Mouse (Mus musculus): Measurements from ENCODE around the gene Tm9sf2.
"Not testable (repeated sequence)": the region's sequence is repeated elsewhere in the genome, so short reads cannot be mapped to it uniquely, and the experiment has no call there.

Gene Tm9sf2

DNA sequence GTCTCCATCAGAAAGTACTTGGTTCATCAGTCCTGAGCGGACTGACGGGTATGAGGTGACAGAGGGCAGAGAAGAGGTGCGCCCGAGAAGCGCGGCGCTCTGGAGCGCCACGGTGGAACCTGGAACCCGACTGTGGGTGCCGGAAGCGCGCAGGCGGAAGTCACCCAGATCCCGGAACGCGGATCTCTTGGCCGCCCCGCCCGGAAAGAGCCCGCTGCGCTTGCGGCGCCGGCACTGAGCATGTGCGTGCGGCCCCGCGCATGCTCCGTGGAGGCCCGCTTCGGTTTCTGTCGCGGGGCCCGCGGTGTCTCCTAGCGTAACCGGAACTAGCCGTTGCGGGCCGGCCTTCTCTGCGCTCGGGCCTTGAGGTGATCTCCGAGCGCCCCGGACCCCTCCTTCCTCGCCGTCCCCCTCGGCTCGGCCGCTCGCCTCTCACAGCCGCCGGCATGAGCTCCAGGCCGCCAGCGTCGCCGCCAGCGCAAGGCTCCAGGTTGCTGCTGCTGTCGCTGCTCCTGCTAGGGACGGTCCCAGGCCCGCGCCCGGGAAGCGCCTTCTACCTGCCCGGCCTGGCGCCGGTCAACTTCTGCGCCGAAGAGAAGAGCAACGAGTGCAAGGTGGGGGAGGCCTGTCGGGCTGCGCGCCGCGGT is at the start of gene Tm9sf2:
Gene Tm9sf2, plus strand, starts transcription at position 217 of the 647 bp plus-strand sequence.
- DNase-seq, result peak; percentile 97

GRCm38 (mm10) chr14:122057941-122058346 is 48.9 kb upstream of the Tm9sf2 start:
- DNase-seq, result no peak

DNA sequence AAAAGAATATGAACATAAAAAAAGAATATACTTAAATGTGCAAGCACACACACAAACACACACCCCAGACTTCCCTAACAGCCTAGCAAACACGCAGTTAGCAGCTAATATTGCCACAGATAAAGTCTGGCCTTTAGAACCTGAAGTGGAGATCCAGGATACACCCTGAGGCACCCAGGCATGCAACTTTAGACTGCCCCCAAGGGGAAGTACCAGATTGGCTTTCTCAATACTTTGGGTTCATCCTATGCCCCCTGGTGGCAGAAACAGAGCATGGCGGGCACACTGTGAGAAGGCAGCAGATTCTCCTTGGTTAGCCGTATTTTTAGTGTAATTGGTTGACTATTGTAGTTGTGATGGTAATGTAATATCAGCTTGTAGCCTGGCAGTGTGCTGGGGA is 46.2 kb upstream of the Tm9sf2 start:
- peak; percentile 69 for DNase-seq

- DNase-seq, result no peak
Measured at GRCm38 (mm10) chr14:122061376-122061775, 45.5 kb upstream of the Tm9sf2 start.

DNA sequence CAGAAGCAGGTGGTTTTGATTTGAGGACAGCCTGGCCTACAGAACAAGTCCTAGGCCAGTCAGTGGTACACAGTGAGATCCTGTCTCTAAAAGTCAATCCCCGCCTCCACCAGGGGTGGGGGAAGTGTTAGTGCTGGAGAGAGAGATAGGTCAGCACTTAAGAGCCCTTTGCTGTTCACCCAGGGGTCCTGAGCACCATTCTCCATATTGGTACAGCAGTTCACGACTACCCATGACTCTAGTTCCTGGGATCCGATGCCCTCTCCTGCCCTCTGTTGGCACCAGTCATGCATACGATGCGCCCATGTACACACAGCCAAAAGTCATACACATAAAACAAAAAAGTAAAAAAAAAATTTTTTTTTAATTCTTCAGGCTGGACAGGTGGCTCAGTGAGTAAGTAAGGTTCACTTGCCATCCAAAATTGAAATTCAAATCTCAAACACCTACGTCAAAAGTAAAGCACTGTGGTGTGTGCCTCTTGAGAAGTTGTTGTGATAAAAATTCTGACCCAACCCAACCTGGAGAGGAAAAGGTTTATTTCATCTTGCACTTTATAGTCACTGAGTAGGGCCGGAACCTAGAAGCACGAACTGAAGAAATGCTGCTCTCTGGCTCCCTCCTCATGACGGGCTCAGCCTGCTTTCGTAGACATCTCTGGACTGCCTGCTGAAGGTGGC is 44.3 kb upstream of the Tm9sf2 start:
- DNase-seq, result no peak

- no peak for DNase-seq
Measured at GRCm38 (mm10) chr14:122063599-122063998, 43.2 kb upstream of the Tm9sf2 start.

- peak; percentile 42 for DNase-seq
Measured at GRCm38 (mm10) chr14:122064519-122064918, 42.3 kb upstream of the Tm9sf2 start.

- no peak for DNase-seq
Measured at GRCm38 (mm10) chr14:122066243-122066642, 40.6 kb upstream of the Tm9sf2 start.

DNA sequence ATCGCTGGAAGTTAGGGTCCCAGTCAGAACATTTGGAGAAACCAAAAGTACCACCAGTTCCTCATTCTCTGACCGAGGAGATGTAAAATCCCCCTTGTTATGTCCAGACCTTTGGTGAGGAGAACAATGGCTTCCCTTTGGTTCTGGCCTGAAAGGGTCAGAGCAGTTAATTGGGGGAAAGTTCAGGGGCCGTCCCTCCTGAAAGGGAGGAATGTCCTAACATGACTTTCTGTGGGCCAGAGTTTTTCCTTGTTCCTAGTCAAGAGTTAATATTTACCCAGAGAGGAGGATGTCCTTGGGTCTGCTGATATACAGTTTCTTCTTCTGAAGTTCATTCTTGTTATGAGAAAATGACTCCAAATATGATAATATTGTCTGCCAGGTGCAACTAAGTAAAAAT is 38.8 kb upstream of the Tm9sf2 start:
- not testable (repeated sequence) for DNase-seq

GRCm38 (mm10) chr14:122068801-122069695 is 37.8 kb upstream of the Tm9sf2 start:
- DNase-seq, result no peak

DNA sequence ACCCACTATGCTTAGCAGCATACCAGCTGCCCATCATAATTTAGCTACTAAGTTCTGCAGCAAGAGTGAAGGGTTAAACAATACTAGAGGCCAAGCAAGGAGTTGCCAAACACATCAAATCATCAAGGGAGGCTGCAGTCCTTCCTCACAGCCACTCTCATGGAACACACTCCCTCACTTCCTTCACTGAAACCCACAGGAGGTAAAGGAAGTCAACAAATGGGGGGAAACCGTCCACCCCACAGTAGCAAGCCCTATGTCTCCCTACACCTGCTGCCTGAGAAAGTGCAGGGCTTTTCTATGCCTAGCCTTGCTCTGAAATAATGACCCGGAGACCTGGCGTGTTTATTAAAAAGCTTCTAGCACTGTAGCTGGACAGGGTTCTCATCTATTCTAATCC is 36.9 kb upstream of the Tm9sf2 start:
- DNase-seq, result no peak

- no peak for DNase-seq
Measured at GRCm38 (mm10) chr14:122073422-122073821, 33.4 kb upstream of the Tm9sf2 start.

- no peak for DNase-seq
Measured at GRCm38 (mm10) chr14:122074360-122074759, 32.5 kb upstream of the Tm9sf2 start.

GRCm38 (mm10) chr14:122075485-122076200 is 31.2 kb upstream of the Tm9sf2 start:
- DNase-seq, result no peak

DNA sequence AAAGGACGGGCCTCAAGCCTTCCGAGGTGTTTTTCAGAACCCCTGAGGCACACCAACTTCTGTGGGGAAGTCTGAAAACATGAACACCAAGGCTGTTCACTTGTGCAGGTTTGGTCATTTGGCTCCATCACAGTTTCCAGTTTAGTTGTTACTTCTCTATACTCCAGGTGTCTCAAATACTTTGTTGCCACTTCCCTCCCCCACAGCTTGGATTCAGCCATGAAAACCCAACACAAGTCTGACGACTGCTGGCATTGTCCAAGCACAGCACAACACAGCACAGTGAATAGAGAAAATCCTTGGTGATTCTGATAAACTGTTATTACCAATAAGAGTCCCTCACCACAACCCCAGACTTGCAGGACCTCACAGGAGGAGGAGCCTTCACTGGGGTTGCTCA is 29.8 kb upstream of the Tm9sf2 start:
- DNase-seq, result no peak

GRCm38 (mm10) chr14:122079428-122079827 is 27.4 kb upstream of the Tm9sf2 start:
- DNase-seq, result peak; percentile 15

DNA sequence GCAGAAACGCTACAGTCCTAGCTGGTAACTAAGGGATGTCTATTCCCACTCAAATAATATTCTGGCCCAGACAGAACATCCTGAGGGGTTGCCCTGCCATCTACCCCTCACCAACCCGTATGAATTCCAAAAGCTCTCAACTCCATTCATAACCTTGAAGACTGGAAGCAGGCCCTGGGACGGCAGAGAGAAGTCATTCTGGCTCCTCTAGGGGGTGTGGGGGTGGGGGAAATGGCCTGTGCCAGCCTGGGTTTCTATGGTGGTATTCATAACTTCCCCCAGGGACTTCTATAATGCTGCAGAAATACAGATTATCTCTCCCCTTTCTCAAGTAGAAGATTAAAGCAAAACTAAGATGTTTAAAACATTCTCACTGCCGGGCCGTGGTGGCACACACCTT is 26.9 kb upstream of the Tm9sf2 start:
- no peak for DNase-seq

GRCm38 (mm10) chr14:122081308-122081707 is 25.5 kb upstream of the Tm9sf2 start:
- no peak for DNase-seq

DNA sequence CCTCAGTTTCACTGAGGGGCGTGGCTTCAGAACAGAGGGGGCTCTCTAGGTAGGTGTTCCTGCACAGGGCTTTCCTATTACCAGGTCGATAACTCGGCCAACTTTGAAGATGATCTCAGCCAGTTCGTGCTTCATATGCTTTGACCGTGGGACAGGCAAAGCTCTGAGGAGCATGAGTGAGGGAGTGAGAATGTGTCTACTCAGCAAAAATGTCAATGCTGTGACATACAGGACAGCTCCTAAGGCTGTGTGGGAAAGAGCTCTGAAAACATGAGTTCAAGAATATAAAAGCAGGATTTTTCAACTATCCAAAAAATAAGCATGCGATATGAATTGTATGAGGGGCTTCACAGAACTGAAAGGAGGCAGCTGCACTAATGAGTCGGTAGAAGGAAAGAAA is 23.3 kb upstream of the Tm9sf2 start:
- no peak for DNase-seq

GRCm38 (mm10) chr14:122087956-122088355 is 18.9 kb upstream of the Tm9sf2 start:
- no peak for DNase-seq

DNA sequence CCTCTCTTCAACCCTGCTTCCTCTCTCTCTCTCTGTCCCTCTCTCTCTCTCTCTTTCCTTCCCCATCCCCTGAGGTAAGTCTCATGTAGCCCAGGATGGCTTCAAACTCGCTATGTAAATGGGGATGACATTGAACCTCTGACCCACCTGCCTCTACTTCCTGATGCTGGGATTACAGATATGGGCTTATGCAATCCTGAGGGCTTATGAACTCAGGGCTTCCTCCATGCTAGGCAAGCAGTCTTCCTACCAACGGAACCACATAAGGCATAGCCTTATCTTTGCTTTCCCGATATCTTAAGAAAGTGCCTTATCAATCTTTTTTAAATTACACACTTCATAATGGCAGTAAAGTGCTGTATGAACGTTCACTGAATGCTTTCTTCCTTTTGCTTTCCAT is 14.5 kb upstream of the Tm9sf2 start:
- no peak for DNase-seq

DNA sequence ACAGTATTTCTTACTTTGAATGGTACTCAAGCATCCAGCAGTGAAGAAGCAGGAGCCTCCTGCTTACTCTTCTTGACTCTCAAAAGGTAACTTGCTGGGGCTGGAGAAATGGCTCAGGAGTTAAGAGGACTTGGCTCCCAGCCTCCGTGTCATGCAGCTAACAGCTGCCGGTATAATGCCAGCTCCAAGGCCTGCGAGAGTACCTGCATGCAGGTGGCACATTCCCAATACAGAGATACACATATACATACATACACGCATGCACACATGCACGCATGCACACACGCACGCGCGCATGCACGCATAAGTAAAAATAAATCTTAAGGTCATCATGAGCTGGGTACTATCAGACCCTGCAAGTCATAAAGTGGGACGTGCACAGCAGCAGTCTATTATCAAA is 10.5 kb upstream of the Tm9sf2 start:
- DNase-seq, result no peak

DNA sequence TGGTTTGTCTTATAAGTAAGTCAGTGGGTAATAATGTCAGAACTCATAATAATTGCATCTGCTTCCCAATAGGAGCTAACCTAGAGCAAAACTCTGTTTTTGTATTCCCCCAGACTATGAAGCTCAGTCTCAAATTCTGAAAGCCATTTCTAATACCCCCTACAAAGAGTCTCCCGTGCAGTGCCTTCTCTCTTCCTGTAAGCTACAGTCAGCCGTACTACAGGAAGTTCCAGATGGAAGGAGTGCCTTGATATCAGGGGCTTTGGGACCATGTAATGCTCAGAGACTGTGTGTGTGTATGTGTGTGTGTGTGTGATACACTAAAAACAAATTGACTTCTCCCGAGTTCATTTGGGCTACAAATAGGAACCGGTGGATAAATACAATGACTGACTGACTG is 7.3 kb upstream of the Tm9sf2 start:
- no peak for DNase-seq

Data from right cerebral cortex, adult 18-20 months (tissue).